Mouse (Mus musculus): ENCODE measurements around the gene Uqcrc1. TPM values are rescaled to one million over a fixed set of nuclear protein-coding genes. Genes with fewer than 3 reads are reported as not detected.

The Uqcrc1 gene
- polyA plus RNA-seq, 1 experiment = 70.0 TPM

DNA sequence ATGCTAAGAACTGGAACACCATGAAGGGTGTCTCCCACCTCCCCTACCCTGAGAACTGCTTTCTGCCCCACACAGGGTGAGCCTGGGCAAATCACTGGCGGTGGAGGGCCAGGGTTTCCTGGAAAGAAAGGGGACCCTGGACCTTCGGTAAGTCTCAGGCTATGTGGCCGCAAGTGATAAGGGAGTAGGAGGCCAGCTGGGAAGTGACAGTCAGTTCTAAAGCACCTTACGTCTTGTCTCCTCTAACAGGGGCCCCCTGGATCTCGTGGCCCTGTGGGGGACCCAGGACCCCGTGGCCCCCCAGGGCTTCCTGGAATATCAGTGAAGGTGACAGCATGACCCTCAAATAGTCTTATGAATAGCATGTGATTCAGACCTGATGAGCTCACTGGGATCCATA is 27.9 kb downstream of the Uqcrc1 start:
- Histone ChIP-seq H3K4me1 (ENCODE audit: control insufficient read depth, insufficient read depth, low read length) (no peaks in the 10 kb centered on the region), H3K4me3 (replicated peaks; ENCODE audit: control insufficient read depth, low read depth, low read length) (no peak overlapping the region), H3K27ac (ENCODE audit: control insufficient read depth, insufficient read depth, low read depth, low read length, poor library complexity) (no peak overlapping the region)
- TF ChIP-seq CTCF (IDR thresholded peaks at IDR 0.05; ENCODE audit: control insufficient read depth, insufficient read depth, low read length) = no peak
- TF ChIP-seq POLR2A (IDR thresholded peaks at IDR 0.05; ENCODE audit: borderline replicate concordance, control insufficient read depth, low read depth, low read length) = no peak
- 65% methylated on average over 6 of the region's 6 CpGs for WGBS

DNA sequence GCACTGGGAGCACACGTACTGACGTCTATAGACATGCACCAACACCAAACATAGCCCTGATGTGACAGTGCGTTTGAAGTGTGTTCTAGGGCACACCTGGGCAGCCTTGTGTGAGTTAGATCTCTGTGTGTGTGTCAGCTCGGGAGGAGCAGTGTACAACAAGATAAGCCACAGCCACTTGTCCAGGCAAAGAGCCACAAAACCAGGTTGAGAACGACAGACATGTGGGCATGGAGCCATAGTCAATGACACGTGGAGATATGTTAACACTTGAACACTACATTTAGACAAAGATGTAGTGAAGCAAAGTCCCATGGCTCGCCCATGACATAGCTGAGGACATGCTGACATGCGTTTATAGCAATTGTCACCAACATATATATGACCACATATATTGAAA is 34.2 kb downstream of the Uqcrc1 start:
- TF ChIP-seq CTCF (IDR thresholded peaks at IDR 0.05; ENCODE audit: control insufficient read depth, insufficient read depth, low read length) (no peak), POLR2A (IDR thresholded peaks at IDR 0.05; ENCODE audit: borderline replicate concordance, control insufficient read depth, low read depth, low read length) (no peak)
- 60% methylated on average over 8 of the region's 8 CpGs for WGBS
- H3K4me3 ChIP-seq (replicated peaks; ENCODE audit: control insufficient read depth, low read depth, low read length) = no peak overlapping the region
- no peaks in the 10 kb centered on the region for H3K4me1 ChIP-seq (ENCODE audit: control insufficient read depth, insufficient read depth, low read length)
- no peak overlapping the region for H3K27ac ChIP-seq (ENCODE audit: control insufficient read depth, insufficient read depth, low read depth, low read length, poor library complexity)

DNA sequence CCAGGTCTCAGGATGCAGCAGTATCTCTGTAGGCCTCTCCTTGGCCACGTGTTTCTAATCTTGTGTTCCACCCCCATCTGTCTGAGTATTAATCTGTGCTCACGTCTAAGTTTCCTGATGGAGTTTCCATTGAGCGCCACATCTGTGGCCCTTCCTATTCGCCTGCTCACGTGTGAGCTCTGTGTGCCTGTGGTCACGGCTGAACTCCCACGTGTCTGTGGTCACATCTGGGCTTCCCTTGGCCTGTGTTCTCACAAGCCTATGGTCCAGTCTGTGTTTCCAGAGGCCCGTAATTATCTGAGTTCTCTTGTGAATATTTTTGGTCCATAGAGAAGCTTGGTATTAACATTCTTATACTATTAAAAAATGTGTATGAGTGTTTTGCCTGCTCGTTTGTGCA is 40.0 kb downstream of the Uqcrc1 start:
- Histone ChIP-seq H3K27ac (ENCODE audit: control insufficient read depth, insufficient read depth, low read depth, low read length, poor library complexity) (no peak overlapping the region), H3K4me1 (ENCODE audit: control insufficient read depth, insufficient read depth, low read length) (no peaks in the 10 kb centered on the region), H3K4me3 (replicated peaks; ENCODE audit: control insufficient read depth, low read depth, low read length) (no peak overlapping the region)
- WGBS = 61% methylated on average over 9 of the region's 9 CpGs
- TF ChIP-seq CTCF (IDR thresholded peaks at IDR 0.05; ENCODE audit: control insufficient read depth, insufficient read depth, low read length) (no peak), POLR2A (IDR thresholded peaks at IDR 0.05; ENCODE audit: borderline replicate concordance, control insufficient read depth, low read depth, low read length) (no peak)

DNA sequence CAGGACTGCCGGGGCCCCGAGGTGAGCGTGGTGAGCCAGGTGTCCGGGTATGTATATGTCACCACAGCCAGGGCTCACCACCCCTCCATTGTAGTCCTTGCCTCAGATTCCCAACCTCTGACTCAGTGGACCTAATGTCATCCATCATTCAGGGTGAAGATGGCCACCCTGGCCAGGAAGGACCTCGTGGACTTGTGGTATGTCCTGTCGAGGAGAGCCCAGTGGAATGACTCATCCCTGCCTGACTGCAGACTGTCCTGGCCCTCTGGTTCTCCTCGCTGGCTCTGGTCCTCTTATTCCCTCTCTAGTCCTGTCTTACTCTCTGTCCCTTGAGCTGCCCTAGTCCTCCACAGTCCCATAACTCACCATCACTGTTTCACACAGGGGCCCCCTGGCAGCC is 41.5 kb downstream of the Uqcrc1 start:
- WGBS = 64% methylated on average over 7 of the region's 7 CpGs
- TF ChIP-seq POLR2A (IDR thresholded peaks at IDR 0.05; ENCODE audit: borderline replicate concordance, control insufficient read depth, low read depth, low read length) (no peak), CTCF (IDR thresholded peaks at IDR 0.05; ENCODE audit: control insufficient read depth, insufficient read depth, low read length) (no peak)
- Histone ChIP-seq H3K27ac (ENCODE audit: control insufficient read depth, insufficient read depth, low read depth, low read length, poor library complexity) (no peak overlapping the region), H3K4me3 (replicated peaks; ENCODE audit: control insufficient read depth, low read depth, low read length) (no peak overlapping the region), H3K4me1 (ENCODE audit: control insufficient read depth, insufficient read depth, low read length) (no peaks in the 10 kb centered on the region; the same call in 1 of the 2 replicates)

DNA sequence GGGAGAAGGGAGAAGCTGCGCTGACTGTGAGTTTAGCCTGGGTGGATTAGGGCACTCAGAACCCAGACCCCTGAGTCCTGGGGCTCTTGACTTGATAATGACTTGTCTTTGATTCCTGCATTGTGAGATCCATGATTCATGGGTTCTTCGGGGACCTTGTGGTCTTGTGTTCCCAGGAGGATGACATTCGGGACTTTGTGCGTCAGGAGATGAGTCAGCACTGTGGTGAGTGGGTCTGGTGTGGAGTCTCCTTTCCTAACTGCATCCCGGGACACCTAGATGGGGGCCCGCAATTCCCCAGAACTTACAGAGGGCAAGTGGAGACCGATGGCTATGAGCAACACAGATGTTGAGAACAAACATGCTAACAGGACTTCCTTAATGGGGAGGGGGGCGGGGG is 46.1 kb downstream of the Uqcrc1 start:
- H3K4me1 ChIP-seq (ENCODE audit: control insufficient read depth, insufficient read depth, low read length) = no peaks in the 10 kb centered on the region; the same call in 1 of the 2 replicates
- TF ChIP-seq CTCF (IDR thresholded peaks at IDR 0.05; ENCODE audit: control insufficient read depth, insufficient read depth, low read length) = no peak
- no peak for TF ChIP-seq POLR2A (IDR thresholded peaks at IDR 0.05; ENCODE audit: borderline replicate concordance, control insufficient read depth, low read depth, low read length)
- no peak overlapping the region for H3K27ac ChIP-seq (ENCODE audit: control insufficient read depth, insufficient read depth, low read depth, low read length, poor library complexity)
- H3K4me3 ChIP-seq (replicated peaks; ENCODE audit: control insufficient read depth, low read depth, low read length) = no peak overlapping the region
- WGBS = 45% methylated on average over 8 of the region's 8 CpGs

DNA sequence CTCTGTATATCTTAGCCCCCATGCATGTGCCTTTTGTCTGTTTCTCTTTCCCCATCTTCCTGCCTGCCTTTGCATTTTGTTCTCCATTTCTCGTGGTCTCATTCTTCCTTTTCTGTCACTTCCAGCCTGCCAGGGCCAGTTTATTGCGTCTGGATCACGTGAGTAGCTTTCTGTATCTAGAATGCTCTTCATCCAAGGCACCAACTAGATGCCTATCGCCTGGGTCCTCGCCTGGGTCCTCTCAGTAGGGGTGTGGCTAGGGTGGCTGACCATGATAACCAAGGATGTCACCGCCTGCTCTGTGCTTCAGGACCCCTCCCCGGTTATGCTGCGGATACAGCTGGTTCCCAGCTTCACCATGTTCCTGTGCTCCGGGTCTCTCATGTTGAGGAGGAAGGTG is 46.8 kb downstream of the Uqcrc1 start:
- Histone ChIP-seq H3K4me1 (ENCODE audit: control insufficient read depth, insufficient read depth, low read length) (no peaks in the 10 kb centered on the region; the same call in 1 of the 2 replicates), H3K27ac (ENCODE audit: control insufficient read depth, insufficient read depth, low read depth, low read length, poor library complexity) (no peak overlapping the region), H3K4me3 (replicated peaks; ENCODE audit: control insufficient read depth, low read depth, low read length) (no peak overlapping the region)
- TF ChIP-seq POLR2A (IDR thresholded peaks at IDR 0.05; ENCODE audit: borderline replicate concordance, control insufficient read depth, low read depth, low read length) (no peak), CTCF (IDR thresholded peaks at IDR 0.05; ENCODE audit: control insufficient read depth, insufficient read depth, low read length) (no peak)
- 36% methylated on average over 9 of the region's 9 CpGs for WGBS

DNA sequence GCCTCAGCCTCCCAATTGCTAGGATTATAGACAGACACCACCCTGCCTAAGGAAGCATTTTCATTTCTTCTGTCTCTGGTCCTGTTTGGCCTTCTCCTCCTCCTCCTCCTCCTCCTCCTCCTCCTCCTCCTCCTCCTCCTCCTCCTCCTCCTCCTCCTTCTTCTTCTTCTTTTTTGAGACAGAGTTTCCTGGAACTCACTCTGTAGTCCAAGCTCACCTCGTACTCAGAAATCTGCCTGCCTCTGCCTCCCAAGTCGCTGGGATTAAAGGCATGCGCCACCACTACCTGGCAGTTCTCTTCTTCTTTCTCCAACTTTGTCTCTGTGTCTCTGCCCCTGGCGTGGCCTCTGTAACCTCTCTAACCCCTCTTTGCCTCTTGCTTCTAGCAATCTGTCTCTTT is 49.3 kb downstream of the Uqcrc1 start, which contains the start of gene Ucn2:
TSS of gene Ucn2 (plus strand) at position 301 of the 400 bp plus-strand sequence.
- no peaks in the 10 kb centered on the region; the same call in 1 of the 2 replicates for H3K4me1 ChIP-seq (ENCODE audit: control insufficient read depth, insufficient read depth, low read length)
- WGBS = 65% methylated on average over 4 of the region's 4 CpGs
- no peak within 1 kb of the TSS for H3K4me3 ChIP-seq (replicated peaks; ENCODE audit: control insufficient read depth, low read depth, low read length)
- no peak for TF ChIP-seq POLR2A (IDR thresholded peaks at IDR 0.05; ENCODE audit: borderline replicate concordance, control insufficient read depth, low read depth, low read length)
- TF ChIP-seq CTCF (IDR thresholded peaks at IDR 0.05; ENCODE audit: control insufficient read depth, insufficient read depth, low read length) = no peak
- no peak within 1 kb of the TSS for H3K27ac ChIP-seq (ENCODE audit: control insufficient read depth, insufficient read depth, low read depth, low read length, poor library complexity)

DNA sequence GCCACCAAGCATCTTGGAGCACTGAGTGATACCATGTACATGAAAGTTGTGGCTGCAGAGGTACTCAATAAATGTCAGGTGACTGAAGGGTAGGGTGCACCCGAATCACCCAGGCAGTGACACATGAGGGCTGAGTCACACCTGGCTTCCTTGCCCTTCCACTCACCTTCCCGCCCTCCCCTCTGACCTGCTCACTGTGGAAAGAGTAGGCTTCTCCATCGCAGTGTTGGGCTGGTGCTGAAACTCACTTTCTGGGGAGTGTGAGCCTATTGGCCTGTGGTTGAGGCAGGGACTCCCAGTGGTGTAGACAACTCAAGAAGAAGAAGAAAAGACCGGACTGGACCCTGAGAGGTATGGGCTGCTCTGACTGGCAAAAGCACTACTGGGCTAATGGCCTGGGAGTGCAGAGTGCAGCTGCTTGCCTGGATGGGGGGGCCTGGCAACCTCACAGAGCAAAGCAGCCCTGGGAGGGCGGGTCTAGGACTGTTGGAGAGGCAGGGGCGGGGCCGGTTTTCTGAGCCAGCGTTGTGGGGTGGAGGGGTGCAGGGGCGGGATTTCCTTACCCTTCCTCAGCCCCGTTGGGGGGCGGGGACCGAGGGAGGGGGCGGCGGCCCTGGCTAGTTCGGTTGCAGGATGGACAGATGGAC is 51.4 kb downstream of the Uqcrc1 start:
- H3K4me1 ChIP-seq (ENCODE audit: control insufficient read depth, insufficient read depth, low read length) = no peaks in the 10 kb centered on the region; the same call in 1 of the 2 replicates
- WGBS = 50% methylated on average over 15 of the region's 15 CpGs
- TF ChIP-seq POLR2A (IDR thresholded peaks at IDR 0.05; ENCODE audit: borderline replicate concordance, control insufficient read depth, low read depth, low read length) = no peak
- TF ChIP-seq CTCF (IDR thresholded peaks at IDR 0.05; ENCODE audit: control insufficient read depth, insufficient read depth, low read length) = no peak
- no peak overlapping the region for H3K4me3 ChIP-seq (replicated peaks; ENCODE audit: control insufficient read depth, low read depth, low read length)
- H3K27ac ChIP-seq (ENCODE audit: control insufficient read depth, insufficient read depth, low read depth, low read length, poor library complexity) = no peak overlapping the region
